Mouse (Mus musculus): ENCODE results near the gene Olfr312.
A peak's percentile ranks its signal among the peaks of the same experiment; 100 is the strongest.
"Not testable (repeated sequence)": the region's sequence is repeated elsewhere in the genome, so short reads cannot be mapped to it uniquely, and the experiment has no call there.

Olfr312 gene

GRCm38 (mm10) chr11:58828937-58829336 is at the start of gene Olfr312:
Gene Olfr312, plus strand, starts transcription at chr11:58829237.
- DNase-seq (ENCODE audit: low spot score in 2 of 2), result not testable (repeated sequence)

GRCm38 (mm10) chr11:58782480-58783089 is 46.5 kb upstream of the Olfr312 start, which contains the start of gene Olfr314:
Gene Olfr314, plus strand, starts transcription at chr11:58782952.
- no peak for DNase-seq (ENCODE audit: low spot score in 2 of 2)

- peak in 1 of 2 experiments; percentile 20 for DNase-seq (ENCODE audit: low spot score in 2 of 2)
Observed at GRCm38 (mm10) chr11:58784182-58784581, 44.9 kb upstream of the Olfr312 start.

- DNase-seq (ENCODE audit: low spot score in 2 of 2), result no peak
Observed at GRCm38 (mm10) chr11:58787651-58788050, 41.4 kb upstream of the Olfr312 start.

GRCm38 (mm10) chr11:58788346-58788745 is 40.7 kb upstream of the Olfr312 start:
- DNase-seq (ENCODE audit: low spot score in 2 of 2), result no peak

- DNase-seq (ENCODE audit: low spot score in 2 of 2), result peak in 1 of 2 experiments; percentile 49
Observed at GRCm38 (mm10) chr11:58789532-58789931, 39.5 kb upstream of the Olfr312 start.

- no peak for DNase-seq (ENCODE audit: low spot score in 2 of 2)
Observed at GRCm38 (mm10) chr11:58790053-58790452, 39.0 kb upstream of the Olfr312 start.

GRCm38 (mm10) chr11:58790646-58791045 is 38.4 kb upstream of the Olfr312 start:
- DNase-seq (ENCODE audit: low spot score in 2 of 2), result no peak

GRCm38 (mm10) chr11:58795856-58796255 is 33.2 kb upstream of the Olfr312 start:
- DNase-seq (ENCODE audit: low spot score in 2 of 2), result no peak

- DNase-seq (ENCODE audit: low spot score in 2 of 2), result no peak
Observed at GRCm38 (mm10) chr11:58796850-58797249, 32.2 kb upstream of the Olfr312 start.

- DNase-seq (ENCODE audit: low spot score in 2 of 2), result no peak
Observed at GRCm38 (mm10) chr11:58799747-58800146, 29.3 kb upstream of the Olfr312 start.

- no peak for DNase-seq (ENCODE audit: low spot score in 2 of 2)
Observed at GRCm38 (mm10) chr11:58801558-58802228, 27.3 kb upstream of the Olfr312 start, which contains the start of gene Fam183b. Gene Fam183b, minus strand, starts transcription at chr11:58801960.

- no peak for DNase-seq (ENCODE audit: low spot score in 2 of 2)
Observed at GRCm38 (mm10) chr11:58803871-58804270, 25.2 kb upstream of the Olfr312 start.

GRCm38 (mm10) chr11:58804393-58804792 is 24.6 kb upstream of the Olfr312 start:
- no peak for DNase-seq (ENCODE audit: low spot score in 2 of 2)

GRCm38 (mm10) chr11:58812001-58812400 is 17.0 kb upstream of the Olfr312 start:
- no peak for DNase-seq (ENCODE audit: low spot score in 2 of 2)

GRCm38 (mm10) chr11:58814700-58815099 is 14.3 kb upstream of the Olfr312 start, which contains the start of gene Olfr313:
Gene Olfr313, plus strand, starts transcription at chr11:58815000.
- not testable (repeated sequence) for DNase-seq (ENCODE audit: low spot score in 2 of 2)

GRCm38 (mm10) chr11:58815676-58816075 is 13.4 kb upstream of the Olfr312 start:
- DNase-seq (ENCODE audit: low spot score in 2 of 2), result no peak

- DNase-seq (ENCODE audit: low spot score in 2 of 2), result no peak
Observed at GRCm38 (mm10) chr11:58829764-58830163, 727 bp downstream of the Olfr312 start.

GRCm38 (mm10) chr11:58832541-58832940 is 3.5 kb downstream of the Olfr312 start:
- not testable (repeated sequence) for DNase-seq (ENCODE audit: low spot score in 2 of 2)

- DNase-seq (ENCODE audit: low spot score in 2 of 2), result not testable (repeated sequence)
Observed at GRCm38 (mm10) chr11:58838951-58839350, 9.9 kb downstream of the Olfr312 start, which contains the start of gene Olfr311. Gene Olfr311, plus strand, starts transcription at chr11:58839251.

- DNase-seq (ENCODE audit: low spot score in 2 of 2), result peak; percentile 84 to 88
Observed at GRCm38 (mm10) chr11:58846919-58847461, 18.0 kb downstream of the Olfr312 start, which contains the start of gene Gm12258. Gene Gm12258, plus strand, starts transcription at chr11:58847158.

GRCm38 (mm10) chr11:58847636-58848035 is 18.6 kb downstream of the Olfr312 start:
- DNase-seq (ENCODE audit: low spot score in 2 of 2), result no peak

GRCm38 (mm10) chr11:58849731-58850130 is 20.7 kb downstream of the Olfr312 start:
- no peak for DNase-seq (ENCODE audit: low spot score in 2 of 2)

All from spleen, postnatal 4 days (tissue).